Mouse (Mus musculus): ENCODE data around the gene Lrrc49. TPM values are rescaled to one million over a fixed set of nuclear protein-coding genes. Genes with fewer than 3 reads are reported as not detected.

Gene Lrrc49
- total RNA-seq, 4 experiments from 2014 or later, result 54.6 to 70.3 (median 63.6) TPM

- DNase-seq (ENCODE audit: low spot score in 2 of 2), result no peak
These were observed 11.5 kb downstream of the Lrrc49 start for GRCm38 (mm10) chr9:60676429-60676828.

GRCm38 (mm10) chr9:60674780-60675179 lies 13.2 kb downstream of the Lrrc49 start:
- no peak for DNase-seq (ENCODE audit: low spot score in 2 of 2)

GRCm38 (mm10) chr9:60672568-60672967 lies 15.4 kb downstream of the Lrrc49 start:
- DNase-seq (ENCODE audit: low spot score in 2 of 2), result no peak

- no peak for DNase-seq (ENCODE audit: low spot score in 2 of 2)
These were observed 19.1 kb downstream of the Lrrc49 start for GRCm38 (mm10) chr9:60668886-60669285.

GRCm38 (mm10) chr9:60665535-60665934 lies 22.4 kb downstream of the Lrrc49 start:
- DNase-seq (ENCODE audit: low spot score in 2 of 2), result no peak

GRCm38 (mm10) chr9:60664866-60665265 lies 23.1 kb downstream of the Lrrc49 start:
- no peak for DNase-seq (ENCODE audit: low spot score in 2 of 2)

- peak; percentile 50 to 54 for DNase-seq (ENCODE audit: low spot score in 2 of 2)
These were observed 23.6 kb downstream of the Lrrc49 start for GRCm38 (mm10) chr9:60664385-60664784.

- no peak for DNase-seq (ENCODE audit: low spot score in 2 of 2)
These were observed 25.0 kb downstream of the Lrrc49 start for GRCm38 (mm10) chr9:60662936-60663335.

- DNase-seq (ENCODE audit: low spot score in 2 of 2), result no peak
These were observed 34.4 kb downstream of the Lrrc49 start for GRCm38 (mm10) chr9:60653582-60653981.

GRCm38 (mm10) chr9:60653137-60653536 lies 34.8 kb downstream of the Lrrc49 start:
- no peak for DNase-seq (ENCODE audit: low spot score in 2 of 2)

- no peak for DNase-seq (ENCODE audit: low spot score in 2 of 2)
These were observed 37.7 kb downstream of the Lrrc49 start for GRCm38 (mm10) chr9:60650277-60650676.

- DNase-seq (ENCODE audit: low spot score in 2 of 2), result peak; percentile 48 to 56
These were observed 38.7 kb downstream of the Lrrc49 start for GRCm38 (mm10) chr9:60648981-60649975.

GRCm38 (mm10) chr9:60633601-60634000 lies 54.4 kb downstream of the Lrrc49 start:
- DNase-seq (ENCODE audit: low spot score in 2 of 2), result no peak

GRCm38 (mm10) chr9:60626311-60626791 lies 61.6 kb downstream of the Lrrc49 start:
- no peak for DNase-seq (ENCODE audit: low spot score in 2 of 2)

GRCm38 (mm10) chr9:60625895-60626294 lies 62.1 kb downstream of the Lrrc49 start:
- no peak for DNase-seq (ENCODE audit: low spot score in 2 of 2)

- no peak for DNase-seq (ENCODE audit: low spot score in 2 of 2)
These were observed 71.0 kb downstream of the Lrrc49 start for GRCm38 (mm10) chr9:60616946-60617345.

- DNase-seq (ENCODE audit: low spot score in 2 of 2), result no peak
These were observed 71.6 kb downstream of the Lrrc49 start for GRCm38 (mm10) chr9:60616359-60616758.

- DNase-seq (ENCODE audit: low spot score in 2 of 2), result no peak
These were observed 75.7 kb downstream of the Lrrc49 start for GRCm38 (mm10) chr9:60612260-60612659.

GRCm38 (mm10) chr9:60610194-60610593 lies 77.8 kb downstream of the Lrrc49 start:
- DNase-seq (ENCODE audit: low spot score in 2 of 2), result no peak

GRCm38 (mm10) chr9:60608857-60609256 lies 79.1 kb downstream of the Lrrc49 start:
- no peak for DNase-seq (ENCODE audit: low spot score in 2 of 2)

GRCm38 (mm10) chr9:60608086-60608485 lies 79.9 kb downstream of the Lrrc49 start:
- DNase-seq (ENCODE audit: low spot score in 2 of 2), result no peak

- DNase-seq (ENCODE audit: low spot score in 2 of 2), result no peak
These were observed 83.0 kb downstream of the Lrrc49 start for GRCm38 (mm10) chr9:60604971-60605370.

- no peak for DNase-seq (ENCODE audit: low spot score in 2 of 2)
These were observed 86.0 kb downstream of the Lrrc49 start for GRCm38 (mm10) chr9:60601936-60602335.

All from layer of hippocampus, adult 8-10 months (tissue).